Mouse (Mus musculus) limb, embryonic 14.5 days (tissue): ENCODE measurements around the gene Slc25a26. TPM values are rescaled to one million over a fixed set of nuclear protein-coding genes. Genes with fewer than 3 reads are reported as not detected.

Experiments
- ATAC-seq: fragments of 200-750 bp; cut with Nextera tagmentation; 2 replicates; pipeline ENCODE4 v1.8.0; 2017; ENCODE audit warnings: low read depth, moderate number of reproducible peaks, moderate TSS enrichment; ENCODE audit not compliant: low FRiP score
- DNase-seq: peaks from one replicate; pipeline ENCODE4 v3.0.0-alpha.2; 2015; ENCODE audit warnings: low spot score
- H3K27ac ChIP-seq: fragments of 300-500 bp; sonication (generic); replicated peaks from 2 replicates; pipeline ENCODE4 v1.5.1; 2014; ENCODE audit warnings: low read depth, mild to moderate bottlenecking, low read length, moderate library complexity, mixed read lengths
- H3K27me3 ChIP-seq: fragments of 300-500 bp; sonication (generic); 2 replicates; pipeline ENCODE4 v1.6.1; 2014; ENCODE audit warnings: low read length, mixed read lengths; ENCODE audit not compliant: control insufficient read depth, insufficient read depth
- H3K36me3 ChIP-seq: fragments of 300-500 bp; sonication (generic); 2 replicates; pipeline ENCODE4 v1.6.1; 2014; ENCODE audit warnings: mild to moderate bottlenecking, low read length, moderate library complexity, mixed read lengths; ENCODE audit not compliant: control insufficient read depth, insufficient read depth
- H3K4me1 ChIP-seq: fragments of 300-500 bp; sonication (generic); 2 replicates; pipeline ENCODE4 v1.6.1; 2014; ENCODE audit warnings: antibody characterized with exemption, low read length, mixed read lengths; ENCODE audit not compliant: control insufficient read depth, insufficient read depth
- H3K4me2 ChIP-seq: fragments of 300-500 bp; sonication (generic); replicated peaks from 2 replicates; pipeline ENCODE4 v1.6.1; 2014; ENCODE audit warnings: low read depth, mild to moderate bottlenecking, low read length, moderate library complexity; ENCODE audit not compliant: severe bottlenecking
- H3K4me3 ChIP-seq: fragments of 300-500 bp; sonication (generic); replicated peaks from 2 replicates; pipeline ENCODE4 v1.5.1; 2014; ENCODE audit warnings: low read length
- H3K9ac ChIP-seq: fragments of 300-500 bp; sonication (generic); 2 replicates; pipeline ENCODE4 v1.6.1; 2014; ENCODE audit warnings: mild to moderate bottlenecking, low read depth, low read length, moderate library complexity; ENCODE audit not compliant: severe bottlenecking
- H3K9me3 ChIP-seq: fragments of 300-500 bp; sonication (generic); 2 replicates; pipeline ENCODE4 v1.6.1; 2016; ENCODE audit warnings: low read length; ENCODE audit not compliant: control insufficient read depth
- POLR2A ChIP-seq: fragments of 200-500 bp; IDR thresholded peaks from 2 replicates; pipeline ENCODE4 v1.8.0; 2012; ENCODE audit warnings: inconsistent platforms, mild to moderate bottlenecking, moderate library complexity, borderline replicate concordance; ENCODE audit not compliant: insufficient read depth, insufficient read length; ENCODE audit errors: extremely low read depth
- WGBS: fragments of 180-500 bp; shearing (Covaris S2); extraction: QIAGEN DNeasy Blood & Tissue Kit; methylation state at CpG from one replicate; pipeline ENCODE4 v1.1.7; 2014; 5-methylcytosine and 5-hydroxymethylcytosine counted together
- polyA plus RNA-seq, 2 experiments: library from polyadenylated mRNA; depleted of rRNA in 1 of 2; stranded (reverse) in 1 of 2; unstranded in 1 of 2; fragments of >200 nt; fragmentation: Nextera tagmentation in 1 of 2; extraction: Ambion mirVana in 1 of 2; gene quantifications; 2 replicates each; pipeline versions ENCODE4 v1.2.1 to v1.2.3; 2012 to 2014

Gene Slc25a26
- polyA plus RNA-seq, 2 experiments: 7.1 to 9.3 TPM

GRCm38 (mm10) chr6:94620287-94620686, 120.2 kb downstream of the Slc25a26 start:
- 70% methylated on average over 6 of the region's 6 CpGs for WGBS
- ATAC-seq (no peak), DNase-seq (no peak)
- H3K36me3 ChIP-seq: peaks cover 94% of the 10 kb centered on the region
- H3K9ac ChIP-seq: no peak overlapping the region
- no peaks in the 10 kb centered on the region for H3K27me3 ChIP-seq
- no peak overlapping the region for H3K27ac ChIP-seq
- no peak overlapping the region for H3K4me2 ChIP-seq
- TF ChIP-seq POLR2A: no peak
- H3K4me3 ChIP-seq: no peak overlapping the region
- H3K9me3 ChIP-seq: no peaks in the 10 kb centered on the region
- H3K4me1 ChIP-seq: peaks cover 5% of the 10 kb centered on the region; the same call in 1 of the 2 replicates

- H3K4me2 ChIP-seq: no peak overlapping the region
- H3K4me1 ChIP-seq: peaks cover 5% of the 10 kb centered on the region; the same call in 1 of the 2 replicates
- no peak for ATAC-seq
- no peak overlapping the region for H3K9ac ChIP-seq
- H3K9me3 ChIP-seq: no peaks in the 10 kb centered on the region
- no peaks in the 10 kb centered on the region for H3K27me3 ChIP-seq
- WGBS: 77% methylated on average over 9 of the region's 9 CpGs
- no peak overlapping the region for H3K4me3 ChIP-seq
- no peak for TF ChIP-seq POLR2A
- peaks cover 92% of the 10 kb centered on the region for H3K36me3 ChIP-seq
- H3K27ac ChIP-seq: no peak overlapping the region
- no peak for DNase-seq
Measured at GRCm38 (mm10) chr6:94620801-94621301, 120.7 kb downstream of the Slc25a26 start.

- Histone ChIP-seq H3K27me3 (no peaks in the 10 kb centered on the region), H3K9ac (no peak overlapping the region), H3K27ac (no peak overlapping the region), H3K4me1 (peaks cover 25% of the 10 kb centered on the region), H3K36me3 (peaks cover 81% of the 10 kb centered on the region), H3K4me2 (no peak overlapping the region), H3K9me3 (no peaks in the 10 kb centered on the region), H3K4me3 (no peak overlapping the region)
- TF ChIP-seq POLR2A: no peak
- ATAC-seq (peak; percentile 62; the same call in 1 of the 2 replicates), DNase-seq (peak; percentile 67)
- 78% methylated on average over 4 of the region's 4 CpGs for WGBS
Measured at GRCm38 (mm10) chr6:94622983-94623382, 122.9 kb downstream of the Slc25a26 start.

DNA sequence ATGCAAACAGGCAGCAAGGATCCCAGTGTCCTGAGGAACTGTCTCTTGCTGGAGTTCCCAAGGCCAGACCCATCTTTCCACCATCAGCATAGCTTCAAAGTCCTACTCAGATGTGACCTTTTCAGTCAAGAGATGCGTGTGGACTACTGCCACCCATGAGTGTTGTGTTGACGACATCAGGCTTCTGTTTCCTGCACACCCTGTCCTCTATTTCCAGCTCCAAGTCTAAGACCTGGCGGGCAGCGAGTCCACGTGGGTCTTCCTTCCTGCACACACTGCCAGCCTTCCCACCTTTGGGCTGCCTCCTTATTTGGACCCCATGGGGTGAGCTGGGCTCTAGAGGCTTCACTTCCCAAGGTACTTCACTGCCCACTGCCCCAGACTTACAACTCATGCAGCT, 124.4 kb downstream of the Slc25a26 start:
- WGBS: 95% methylated on average over 5 of the region's 5 CpGs
- Histone ChIP-seq H3K36me3 (peaks cover 68% of the 10 kb centered on the region), H3K4me1 (peaks cover 34% of the 10 kb centered on the region), H3K9ac (no peak overlapping the region), H3K4me2 (no peak overlapping the region), H3K4me3 (no peak overlapping the region), H3K27ac (no peak overlapping the region), H3K27me3 (no peaks in the 10 kb centered on the region), H3K9me3 (no peaks in the 10 kb centered on the region)
- ATAC-seq (no peak), DNase-seq (no peak)
- TF ChIP-seq POLR2A: no peak

- Histone ChIP-seq H3K4me2 (no peak overlapping the region), H3K27me3 (no peaks in the 10 kb centered on the region), H3K36me3 (peaks cover 57% of the 10 kb centered on the region), H3K9ac (no peak overlapping the region), H3K27ac (no peak overlapping the region), H3K4me3 (no peak overlapping the region), H3K9me3 (no peaks in the 10 kb centered on the region), H3K4me1 (peaks cover 35% of the 10 kb centered on the region)
- 44% methylated on average over 5 of the region's 5 CpGs for WGBS
- no peak for TF ChIP-seq POLR2A
- DNase-seq: no peak
- peak; percentile 24; the same call in 1 of the 2 replicates for ATAC-seq
Measured at GRCm38 (mm10) chr6:94625896-94626295, 125.8 kb downstream of the Slc25a26 start.
